Mouse (Mus musculus): ENCODE data around the gene Tmcc2. TPM values are rescaled to one million over a fixed set of nuclear protein-coding genes. Genes with fewer than 3 reads are reported as not detected.

The Tmcc2 gene
- polyA plus RNA-seq, 1 experiment from 2014 or later, result 2.2 TPM

- no peaks in the 10 kb centered on the region for H3K27me3 ChIP-seq (replicated peaks; ENCODE audit: control insufficient read depth, insufficient read depth, low read length)
- no peak overlapping the region for H3K27ac ChIP-seq (ENCODE audit: low read depth, low read length)
- H3K4me2 ChIP-seq (replicated peaks; ENCODE audit: low read depth), result no peak overlapping the region
- no peak for ATAC-seq
- no peaks in the 10 kb centered on the region for H3K9me3 ChIP-seq (ENCODE audit: control insufficient read depth)
- H3K4me1 ChIP-seq (replicated peaks; ENCODE audit: control insufficient read depth, insufficient read depth, low read length), result no peaks in the 10 kb centered on the region
- no peak overlapping the region for H3K4me3 ChIP-seq (ENCODE audit: low read depth, low read length)
- no peak for TF ChIP-seq CTCF (IDR thresholded peaks at IDR 0.05; ENCODE audit: low read depth)
- WGBS, result 58% methylated on average over 9 of the region's 9 CpGs
- no peak overlapping the region for H3K9ac ChIP-seq (ENCODE audit: low read depth, low read length)
- peaks cover 15% of the 10 kb centered on the region; the same call in 1 of the 2 replicates for H3K36me3 ChIP-seq (ENCODE audit: control insufficient read depth, insufficient read depth)
Observed at GRCm38 (mm10) chr1:132431716-132432115, 40.6 kb upstream of the Tmcc2 start.

- Histone ChIP-seq H3K9ac (ENCODE audit: low read depth, low read length) (no peak overlapping the region), H3K27ac (ENCODE audit: low read depth, low read length) (no peak overlapping the region), H3K36me3 (ENCODE audit: control insufficient read depth, insufficient read depth) (peaks cover 13% of the 10 kb centered on the region; the same call in 1 of the 2 replicates), H3K9me3 (ENCODE audit: control insufficient read depth) (no peaks in the 10 kb centered on the region), H3K4me2 (replicated peaks; ENCODE audit: low read depth) (no peak overlapping the region), H3K4me1 (replicated peaks; ENCODE audit: control insufficient read depth, insufficient read depth, low read length) (no peaks in the 10 kb centered on the region), H3K27me3 (replicated peaks; ENCODE audit: control insufficient read depth, insufficient read depth, low read length) (no peaks in the 10 kb centered on the region), H3K4me3 (ENCODE audit: low read depth, low read length) (no peak overlapping the region)
- 70% methylated on average over 3 of the region's 3 CpGs for WGBS
- no peak for ATAC-seq
- no peak for TF ChIP-seq CTCF (IDR thresholded peaks at IDR 0.05; ENCODE audit: low read depth)
Observed at GRCm38 (mm10) chr1:132430818-132431217, 39.7 kb upstream of the Tmcc2 start.

- H3K36me3 ChIP-seq (ENCODE audit: control insufficient read depth, insufficient read depth), result no peaks in the 10 kb centered on the region
- TF ChIP-seq CTCF (IDR thresholded peaks at IDR 0.05; ENCODE audit: low read depth), result no peak
- H3K9ac ChIP-seq (ENCODE audit: low read depth, low read length), result no peak overlapping the region
- H3K27me3 ChIP-seq (replicated peaks; ENCODE audit: control insufficient read depth, insufficient read depth, low read length), result no peaks in the 10 kb centered on the region
- H3K4me1 ChIP-seq (replicated peaks; ENCODE audit: control insufficient read depth, insufficient read depth, low read length), result no peaks in the 10 kb centered on the region
- H3K4me3 ChIP-seq (ENCODE audit: low read depth, low read length), result no peak overlapping the region
- H3K27ac ChIP-seq (ENCODE audit: low read depth, low read length), result no peak overlapping the region
- no peak overlapping the region for H3K4me2 ChIP-seq (replicated peaks; ENCODE audit: low read depth)
- no peaks in the 10 kb centered on the region for H3K9me3 ChIP-seq (ENCODE audit: control insufficient read depth)
- ATAC-seq, result no peak
Observed at GRCm38 (mm10) chr1:132425600-132425999, 34.5 kb upstream of the Tmcc2 start.

- Histone ChIP-seq H3K9ac (ENCODE audit: low read depth, low read length) (no peak overlapping the region), H3K27me3 (replicated peaks; ENCODE audit: control insufficient read depth, insufficient read depth, low read length) (no peaks in the 10 kb centered on the region), H3K27ac (ENCODE audit: low read depth, low read length) (no peak overlapping the region), H3K4me2 (replicated peaks; ENCODE audit: low read depth) (no peak overlapping the region), H3K4me1 (replicated peaks; ENCODE audit: control insufficient read depth, insufficient read depth, low read length) (peaks cover 5% of the 10 kb centered on the region; the same call in 1 of the 2 replicates), H3K36me3 (ENCODE audit: control insufficient read depth, insufficient read depth) (no peaks in the 10 kb centered on the region), H3K9me3 (ENCODE audit: control insufficient read depth) (no peaks in the 10 kb centered on the region), H3K4me3 (ENCODE audit: low read depth, low read length) (no peak overlapping the region)
- 96% methylated on average over 5 of the region's 5 CpGs for WGBS
- TF ChIP-seq CTCF (IDR thresholded peaks at IDR 0.05; ENCODE audit: low read depth), result peak; percentile 34
- no peak for ATAC-seq
Observed at GRCm38 (mm10) chr1:132422912-132423696, 32.0 kb upstream of the Tmcc2 start.

- Histone ChIP-seq H3K4me1 (replicated peaks; ENCODE audit: control insufficient read depth, insufficient read depth, low read length) (peaks cover 8% of the 10 kb centered on the region; the same call in 1 of the 2 replicates), H3K9me3 (ENCODE audit: control insufficient read depth) (no peaks in the 10 kb centered on the region), H3K27me3 (replicated peaks; ENCODE audit: control insufficient read depth, insufficient read depth, low read length) (no peaks in the 10 kb centered on the region), H3K36me3 (ENCODE audit: control insufficient read depth, insufficient read depth) (no peaks in the 10 kb centered on the region), H3K4me2 (replicated peaks; ENCODE audit: low read depth) (no peak overlapping the region), H3K9ac (ENCODE audit: low read depth, low read length) (no peak overlapping the region), H3K27ac (ENCODE audit: low read depth, low read length) (no peak overlapping the region), H3K4me3 (ENCODE audit: low read depth, low read length) (no peak overlapping the region)
- ATAC-seq, result no peak
- WGBS, result 78% methylated on average over 7 of the region's 7 CpGs
- no peak for TF ChIP-seq CTCF (IDR thresholded peaks at IDR 0.05; ENCODE audit: low read depth)
Observed at GRCm38 (mm10) chr1:132420662-132421061, 29.6 kb upstream of the Tmcc2 start.

GRCm38 (mm10) chr1:132420206-132420605, 29.1 kb upstream of the Tmcc2 start:
- Histone ChIP-seq H3K4me2 (replicated peaks; ENCODE audit: low read depth) (no peak overlapping the region), H3K27me3 (replicated peaks; ENCODE audit: control insufficient read depth, insufficient read depth, low read length) (no peaks in the 10 kb centered on the region), H3K36me3 (ENCODE audit: control insufficient read depth, insufficient read depth) (no peaks in the 10 kb centered on the region), H3K9me3 (ENCODE audit: control insufficient read depth) (no peaks in the 10 kb centered on the region), H3K4me1 (replicated peaks; ENCODE audit: control insufficient read depth, insufficient read depth, low read length) (peaks cover 8% of the 10 kb centered on the region; the same call in 1 of the 2 replicates), H3K27ac (ENCODE audit: low read depth, low read length) (no peak overlapping the region), H3K4me3 (ENCODE audit: low read depth, low read length) (no peak overlapping the region), H3K9ac (ENCODE audit: low read depth, low read length) (no peak overlapping the region)
- TF ChIP-seq CTCF (IDR thresholded peaks at IDR 0.05; ENCODE audit: low read depth), result no peak
- ATAC-seq, result no peak
- 76% methylated on average over 2 of the region's 2 CpGs for WGBS
